Mouse (Mus musculus) layer of hippocampus, postnatal 10 days (tissue): ENCODE data around the gene Mknk1. TPM values are rescaled to one million over a fixed set of nuclear protein-coding genes. Genes with fewer than 3 reads are reported as not detected.

ENCODE experiments used
- DNase-seq, 2 experiments: peaks; one replicate each; pipeline ENCODE4 v3.0.0; 2021; ENCODE audit warnings: low spot score in 2 of 2
- total RNA-seq, 2 experiments: library from RNA; stranded (reverse); gene quantifications; 2 replicates each; pipeline ENCODE4 v1.2.3; 2021

Gene Mknk1
- total RNA-seq, 2 experiments from 2014 or later = 40.8 to 43.3 TPM

DNA sequence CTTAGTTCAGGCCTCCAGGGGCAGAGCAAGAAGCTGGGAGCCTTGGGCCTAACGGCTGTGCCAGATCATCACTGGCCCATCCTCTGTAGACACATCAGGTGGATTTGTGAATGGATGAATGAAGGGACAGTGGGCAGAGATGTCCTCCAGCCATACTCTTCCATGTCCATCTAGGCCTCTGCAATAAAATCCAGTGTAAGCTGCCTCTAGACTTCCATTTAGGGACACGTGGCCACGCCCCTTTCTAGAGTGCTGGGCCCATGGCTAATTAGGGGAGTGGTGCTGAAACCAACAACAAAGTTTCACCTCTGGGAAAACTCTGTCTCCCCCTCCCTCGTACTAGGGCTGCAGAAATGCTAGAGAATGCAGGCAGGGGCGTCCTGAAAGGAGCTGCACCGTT lies 51.1 kb downstream of the Mknk1 start:
- no peak for DNase-seq

- no peak for DNase-seq
Measured at GRCm38 (mm10) chr4:115890553-115890952, 51.6 kb downstream of the Mknk1 start, which contains the start of gene 6430628N08Rik. Gene 6430628N08Rik (plus strand): TSS chr4:115890665.

DNA sequence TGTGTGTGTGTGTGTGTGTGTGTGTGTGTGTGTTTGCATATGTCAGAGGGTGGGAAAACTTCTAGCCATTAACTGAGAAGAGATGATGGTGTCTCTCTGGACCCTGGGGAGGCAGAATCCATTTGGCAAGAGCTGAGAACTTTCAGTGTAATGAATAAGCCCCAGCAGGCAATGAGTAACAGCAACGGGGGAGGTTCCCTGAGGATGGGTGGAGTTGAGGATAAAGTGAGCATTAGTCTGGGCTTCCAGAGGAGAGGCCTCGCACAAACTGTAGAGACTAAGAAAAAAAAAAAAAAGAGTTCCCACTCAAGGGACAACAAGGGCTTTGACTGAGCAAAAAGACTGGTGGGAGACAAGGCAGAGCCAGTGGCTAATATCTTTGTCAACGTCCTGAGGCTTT lies 55.3 kb downstream of the Mknk1 start:
- DNase-seq = no peak

GRCm38 (mm10) chr4:115897901-115898631 lies 59.1 kb downstream of the Mknk1 start:
- DNase-seq = peak in 1 of 2 experiments; percentile 33

DNA sequence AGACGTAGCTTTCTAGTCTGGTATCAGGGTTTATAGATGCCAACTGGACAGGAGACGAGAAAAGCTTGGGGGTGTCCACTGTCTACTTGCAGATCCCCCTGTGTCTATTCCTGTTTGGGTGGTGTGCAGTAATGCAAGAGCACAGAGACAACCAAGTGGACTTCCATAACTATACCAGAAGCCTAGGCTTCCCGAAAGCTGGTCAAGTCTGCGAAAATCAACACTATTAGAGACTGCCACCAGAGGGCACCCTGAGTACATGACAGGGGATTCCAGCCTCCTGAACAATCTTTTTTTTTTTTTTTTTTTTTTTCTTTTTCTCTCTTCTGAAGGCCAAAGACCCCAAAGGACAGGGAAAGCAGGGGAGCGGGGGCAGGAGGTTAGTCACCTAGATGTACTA lies 63.8 kb downstream of the Mknk1 start:
- peak; percentile 91 to 92 for DNase-seq

DNA sequence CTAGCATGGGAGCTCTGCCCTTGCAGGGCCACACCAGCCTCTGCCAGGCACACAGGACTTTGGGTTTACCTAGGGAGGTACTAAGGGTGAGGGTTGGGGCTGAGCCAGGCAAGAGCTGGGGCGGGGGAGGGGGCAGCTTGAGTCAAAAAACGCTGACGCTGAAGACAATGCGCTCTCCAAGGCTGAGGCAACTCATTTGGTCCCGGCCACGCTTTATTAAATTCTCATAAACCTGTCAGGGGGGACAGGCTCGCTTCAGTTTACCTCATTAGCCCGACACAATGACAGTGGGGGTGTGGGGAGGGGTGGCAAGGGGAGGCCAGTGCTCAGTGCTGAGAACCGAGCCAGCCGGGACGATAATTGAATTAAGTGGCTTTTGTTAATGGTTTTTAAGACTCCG lies 65.4 kb downstream of the Mknk1 start:
- DNase-seq = no peak

- DNase-seq = no peak
Measured at GRCm38 (mm10) chr4:115905701-115906100, 66.7 kb downstream of the Mknk1 start.

DNA sequence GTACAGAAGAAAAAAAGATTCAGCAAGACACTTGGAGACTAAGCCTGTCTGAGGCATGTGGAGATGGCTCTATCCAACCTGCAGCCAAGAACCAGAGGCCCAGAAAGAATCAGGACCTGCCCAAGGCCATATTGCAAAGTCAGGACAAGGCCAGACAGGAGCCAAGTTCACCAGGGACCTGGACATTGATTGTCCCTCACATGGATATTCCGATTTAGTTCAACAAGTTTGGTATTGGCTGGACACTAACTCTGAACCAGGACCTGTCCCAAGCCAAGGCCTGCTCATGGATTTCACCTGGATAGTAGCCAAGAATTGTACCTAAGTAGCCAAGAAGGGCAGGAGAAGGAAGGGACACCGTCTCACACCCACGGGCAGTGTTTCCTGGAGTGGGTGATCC lies 67.8 kb downstream of the Mknk1 start:
- no peak for DNase-seq

GRCm38 (mm10) chr4:115907994-115908393 lies 69.0 kb downstream of the Mknk1 start:
- DNase-seq = no peak

GRCm38 (mm10) chr4:115908641-115909040 lies 69.6 kb downstream of the Mknk1 start:
- peak; percentile 38 to 58 for DNase-seq

DNA sequence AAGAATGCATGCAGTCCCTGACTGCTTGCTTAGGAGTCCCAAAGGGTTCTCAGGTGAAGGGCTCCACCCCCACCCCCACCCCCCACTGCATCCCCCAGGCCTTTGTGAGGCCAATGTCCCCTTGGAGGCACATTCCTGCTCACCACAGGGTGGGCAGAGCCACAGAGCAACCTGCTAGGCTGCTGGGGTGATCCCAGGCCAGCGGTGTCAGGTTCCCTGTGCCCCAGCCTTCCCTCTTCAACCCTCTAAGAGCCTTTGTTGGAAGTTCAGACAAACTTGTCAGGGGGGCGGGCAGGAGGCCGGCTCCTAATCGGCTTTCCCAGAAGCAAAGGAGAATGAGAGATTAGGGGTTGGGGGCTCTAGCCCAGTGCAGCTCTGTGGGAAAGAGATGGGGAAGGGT lies 72.6 kb downstream of the Mknk1 start:
- DNase-seq = no peak

DNA sequence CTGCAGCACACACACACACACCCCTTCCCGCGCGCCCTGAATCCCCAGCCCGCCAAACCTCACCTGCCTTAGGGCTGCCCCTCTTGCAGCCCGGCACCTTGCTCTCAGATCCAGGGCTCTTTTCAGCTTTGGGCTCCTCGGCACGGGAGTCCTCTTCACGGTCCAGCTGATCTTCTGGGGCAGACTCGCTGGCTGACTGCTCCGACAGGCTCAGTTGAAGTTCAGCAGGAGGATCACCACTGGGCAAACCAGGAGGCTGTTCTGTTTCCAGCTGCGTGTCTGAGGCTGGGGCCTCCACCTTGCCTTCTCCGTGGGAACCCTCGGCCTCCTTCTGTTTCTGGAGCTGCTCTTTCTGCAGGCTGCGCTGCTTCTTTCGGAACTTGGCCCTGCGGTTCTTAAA lies 80.9 kb downstream of the Mknk1 start:
- no peak for DNase-seq

DNA sequence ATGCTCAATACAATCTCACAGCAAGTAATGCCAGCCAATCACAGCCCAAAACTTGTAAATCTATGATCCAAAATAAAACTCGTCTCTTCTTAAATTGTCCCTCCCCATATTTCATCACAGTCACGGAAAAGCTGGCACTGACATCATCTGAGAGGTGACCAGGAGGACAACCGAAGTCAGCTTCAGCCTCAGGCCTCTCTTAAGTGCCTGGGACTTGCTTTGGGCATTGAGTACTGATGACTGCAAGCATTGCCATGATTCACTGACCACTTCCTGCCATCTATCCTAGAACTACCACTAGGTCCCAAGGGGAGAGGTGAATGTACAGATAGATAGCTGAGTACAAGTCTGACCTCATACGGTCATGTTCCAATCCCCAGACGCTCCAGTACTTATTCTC lies 83.7 kb downstream of the Mknk1 start:
- no peak for DNase-seq

DNA sequence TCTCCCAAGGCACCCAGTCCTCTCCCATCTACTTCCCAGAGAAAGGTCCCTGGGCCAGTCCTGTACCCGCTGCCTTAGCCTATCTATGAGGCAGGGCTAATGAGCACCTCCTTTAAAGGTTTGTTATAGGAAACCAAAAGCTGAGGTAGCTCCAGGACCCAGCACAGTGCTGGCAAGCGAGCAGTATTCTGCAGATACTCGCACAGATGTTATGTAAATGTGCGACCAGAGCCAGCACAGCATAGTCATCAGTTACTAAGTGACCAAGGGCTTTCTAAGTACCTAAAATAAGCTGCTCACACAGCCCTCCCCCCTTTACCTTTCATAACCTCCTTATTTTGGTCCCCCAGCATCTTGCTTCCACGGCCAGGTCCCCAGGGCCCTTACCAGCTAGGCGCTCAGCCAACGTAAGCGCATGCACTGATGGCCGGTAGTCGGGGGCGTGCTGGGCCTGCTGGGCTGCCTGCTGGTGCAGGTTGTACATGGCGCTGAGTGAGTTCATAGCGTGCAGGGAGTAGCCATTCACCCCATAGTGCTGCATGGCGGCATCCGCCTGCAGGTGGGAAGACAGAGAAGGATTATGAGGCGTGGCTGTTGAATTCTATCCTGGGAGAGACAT lies 84.4 kb downstream of the Mknk1 start:
- no peak for DNase-seq

- no peak for DNase-seq
Measured at GRCm38 (mm10) chr4:115927637-115928036, 88.6 kb downstream of the Mknk1 start.

Other genes starting within 250 kb of the Mknk1 start
- not detected for gene Cyp4a32, start 238.2 kb upstream of the Mknk1 start, total RNA-seq
- 1 to 10 TPM; 2.1 to 2.7 TPM for gene Cyp4b1, start 191.5 kb upstream of the Mknk1 start, total RNA-seq
- 10 to 100 TPM; 32.0 to 34.8 TPM for gene Efcab14, start 101.5 kb upstream of the Mknk1 start, total RNA-seq
- under 1 TPM; 0.78 to 0.87 TPM for gene Tex38, start 58.2 kb upstream of the Mknk1 start, total RNA-seq
- gene Atpaf1, start 54.4 kb upstream of the Mknk1 start, total RNA-seq = 10 to 100 TPM; 25.9 to 29.0 TPM
- gene Mob3c, start 11.1 kb upstream of the Mknk1 start, total RNA-seq = 1 to 10 TPM; 4.5 to 4.6 TPM
- gene Kncn, start 45.2 kb downstream of the Mknk1 start, total RNA-seq = under 1 TPM in 1 of 2 experiments, not detected in 1; 0.25 TPM
- gene 6430628N08Rik, start 51.5 kb downstream of the Mknk1 start, total RNA-seq = not detected
- under 1 TPM; 0.18 to 0.34 TPM for gene Dmbx1, start 100.7 kb downstream of the Mknk1 start, total RNA-seq
- gene Faah, start 178.7 kb downstream of the Mknk1 start, total RNA-seq = 100 to 1,000 TPM in 1 of 2 experiments, 10 to 100 TPM in 1; 86.6 to 108 TPM
- gene Nsun4, start 214.7 kb downstream of the Mknk1 start, total RNA-seq = 1 to 10 TPM; 8.1 to 8.2 TPM
- 100 to 1,000 TPM; 402 to 460 TPM for gene Uqcrh, start 235.9 kb downstream of the Mknk1 start, total RNA-seq
- 10 to 100 TPM; 51.9 to 52.8 TPM for gene Lrrc41, start 236.1 kb downstream of the Mknk1 start, total RNA-seq